Mouse (Mus musculus): ENCODE data around the gene Ttc25.
"Not testable (repeated sequence)": the region's sequence is repeated elsewhere in the genome, so short reads cannot be mapped to it uniquely, and the experiment has no call there.

The Ttc25 gene

GRCm38 (mm10) chr11:100570430-100571201 is 25.2 kb downstream of the Ttc25 start:
- peak; percentile 62 to 81 for DNase-seq (ENCODE audit: low spot score in 2 of 2)

GRCm38 (mm10) chr11:100571202-100571567 is 25.8 kb downstream of the Ttc25 start:
- peak; percentile 17 to 41 for DNase-seq (ENCODE audit: low spot score in 2 of 2)

- no peak for DNase-seq (ENCODE audit: low spot score in 2 of 2)
These were observed 28.8 kb downstream of the Ttc25 start for GRCm38 (mm10) chr11:100574188-100574587.

GRCm38 (mm10) chr11:100574708-100575483 is 29.5 kb downstream of the Ttc25 start, which contains the start of gene Cnp:
TSS of gene Cnp (plus strand) at chr11:100574904.
- DNase-seq (ENCODE audit: low spot score in 2 of 2), result peak; percentile 76 to 80

GRCm38 (mm10) chr11:100575484-100575855 is 30.1 kb downstream of the Ttc25 start:
- DNase-seq (ENCODE audit: low spot score in 2 of 2), result no peak

GRCm38 (mm10) chr11:100576256-100576655 is 30.8 kb downstream of the Ttc25 start:
- no peak for DNase-seq (ENCODE audit: low spot score in 2 of 2)

GRCm38 (mm10) chr11:100577852-100578599 is 32.6 kb downstream of the Ttc25 start:
- no peak for DNase-seq (ENCODE audit: low spot score in 2 of 2)

- DNase-seq (ENCODE audit: low spot score in 2 of 2), result no peak
These were observed 33.9 kb downstream of the Ttc25 start for GRCm38 (mm10) chr11:100579116-100579799.

- no peak for DNase-seq (ENCODE audit: low spot score in 2 of 2)
These were observed 34.9 kb downstream of the Ttc25 start for GRCm38 (mm10) chr11:100580275-100580674.

- DNase-seq (ENCODE audit: low spot score in 2 of 2), result peak in 1 of 2 experiments; percentile 30
These were observed 36.3 kb downstream of the Ttc25 start for GRCm38 (mm10) chr11:100581756-100582155.

GRCm38 (mm10) chr11:100582413-100582812 is 37.0 kb downstream of the Ttc25 start:
- not testable (repeated sequence) for DNase-seq (ENCODE audit: low spot score in 2 of 2)

GRCm38 (mm10) chr11:100582836-100583235 is 37.4 kb downstream of the Ttc25 start:
- no peak for DNase-seq (ENCODE audit: low spot score in 2 of 2)

- no peak for DNase-seq (ENCODE audit: low spot score in 2 of 2)
These were observed 39.2 kb downstream of the Ttc25 start for GRCm38 (mm10) chr11:100584561-100584961.

GRCm38 (mm10) chr11:100585148-100585547 is 39.7 kb downstream of the Ttc25 start:
- DNase-seq (ENCODE audit: low spot score in 2 of 2), result no peak

- DNase-seq (ENCODE audit: low spot score in 2 of 2), result no peak
These were observed 43.1 kb downstream of the Ttc25 start for GRCm38 (mm10) chr11:100588462-100588861.

GRCm38 (mm10) chr11:100592346-100593046 is 47.1 kb downstream of the Ttc25 start:
- DNase-seq (ENCODE audit: low spot score in 2 of 2), result no peak

- no peak for DNase-seq (ENCODE audit: low spot score in 2 of 2)
These were observed 49.2 kb downstream of the Ttc25 start for GRCm38 (mm10) chr11:100594608-100595007.

- DNase-seq (ENCODE audit: low spot score in 2 of 2), result no peak
These were observed 50.1 kb downstream of the Ttc25 start for GRCm38 (mm10) chr11:100595533-100595932.

- no peak for DNase-seq (ENCODE audit: low spot score in 2 of 2)
These were observed 52.7 kb downstream of the Ttc25 start for GRCm38 (mm10) chr11:100598074-100598473.

- DNase-seq (ENCODE audit: low spot score in 2 of 2), result no peak
These were observed 56.0 kb downstream of the Ttc25 start for GRCm38 (mm10) chr11:100601372-100601771.

- no peak for DNase-seq (ENCODE audit: low spot score in 2 of 2)
These were observed 57.7 kb downstream of the Ttc25 start for GRCm38 (mm10) chr11:100603155-100603554.
